Mouse (Mus musculus) stomach, postnatal 0 days (tissue): Measurements from ENCODE around the gene Dact2.

ENCODE experiments used
- CTCF ChIP-seq: IDR thresholded peaks from 2 replicates; pipeline ENCODE4 v1.5.1; 2016; ENCODE audit warnings: antibody characterized with exemption, low read depth, mild to moderate bottlenecking, moderate library complexity
- EP300 ChIP-seq: optimal IDR thresholded peaks from 2 replicates; pipeline ENCODE3; 2016; ENCODE audit warnings: antibody characterized with exemption

GRCm38 (mm10) chr17:14178911-14179310, 25.2 kb downstream of the Dact2 start:
- TF ChIP-seq CTCF, result no peak
- TF ChIP-seq EP300, result no peak
